Mouse (Mus musculus): ENCODE results near the gene Abcc12. TPM values are rescaled to one million over a fixed set of nuclear protein-coding genes. Genes with fewer than 3 reads are reported as not detected.

Gene Abcc12
- polyA plus RNA-seq, 1 experiment from 2014 or later = not detected

- no peaks in the 10 kb centered on the region for H3K27me3 ChIP-seq (ENCODE audit: control insufficient read depth, insufficient read depth, low read length)
- no peak overlapping the region for H3K27ac ChIP-seq (replicated peaks; ENCODE audit: low read depth, low read length)
- ATAC-seq (replicated peaks; ENCODE audit: insufficient number of reproducible peaks, low FRiP score, low TSS enrichment, low read depth) = no peak
- H3K4me2 ChIP-seq (ENCODE audit: low read depth, low read length) = no peak overlapping the region
- H3K9me3 ChIP-seq (replicated peaks; ENCODE audit: control insufficient read depth, low read length) = no peaks in the 10 kb centered on the region
- H3K4me3 ChIP-seq (ENCODE audit: low read depth, low read length) = no peak overlapping the region
- no peaks in the 10 kb centered on the region for H3K36me3 ChIP-seq (replicated peaks; ENCODE audit: control insufficient read depth, insufficient read depth, low read depth, low read length)
- no peak overlapping the region for H3K9ac ChIP-seq (replicated peaks; ENCODE audit: low read length)
- H3K4me1 ChIP-seq (ENCODE audit: control insufficient read depth, insufficient read depth, low read length) = no peaks in the 10 kb centered on the region
- no peak for DNase-seq (ENCODE audit: low spot score)
- 74% methylated on average over 1 of the region's 1 CpGs for WGBS
Observed at GRCm38 (mm10) chr8:86493841-86494240, 86.6 kb downstream of the Abcc12 start.

DNA sequence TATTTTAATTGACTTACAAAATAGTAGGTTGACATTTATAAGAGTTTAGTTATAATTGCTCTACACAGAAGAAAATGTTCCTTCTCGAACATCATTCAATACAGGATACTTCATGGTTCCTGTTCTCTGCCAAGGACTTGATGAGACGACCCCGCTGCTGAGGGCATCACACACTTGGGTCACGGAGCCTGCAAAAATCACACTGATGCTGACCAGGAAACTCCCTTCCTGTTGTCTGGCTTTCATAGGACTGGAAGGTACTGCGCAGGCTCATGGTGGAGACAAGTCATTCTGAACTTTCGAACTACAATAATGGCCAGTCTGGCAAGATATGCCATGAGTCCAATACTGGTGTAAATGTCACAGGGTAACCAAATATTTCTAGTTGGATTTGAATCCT, 95.1 kb downstream of the Abcc12 start:
- WGBS = 91% methylated on average over 6 of the region's 6 CpGs
- no peak for ATAC-seq (replicated peaks; ENCODE audit: insufficient number of reproducible peaks, low FRiP score, low TSS enrichment, low read depth)
- H3K4me1 ChIP-seq (ENCODE audit: control insufficient read depth, insufficient read depth, low read length) = no peaks in the 10 kb centered on the region
- H3K9ac ChIP-seq (replicated peaks; ENCODE audit: low read length) = no peak overlapping the region
- no peaks in the 10 kb centered on the region for H3K36me3 ChIP-seq (replicated peaks; ENCODE audit: control insufficient read depth, insufficient read depth, low read depth, low read length)
- no peak overlapping the region for H3K4me2 ChIP-seq (ENCODE audit: low read depth, low read length)
- no peak overlapping the region for H3K27ac ChIP-seq (replicated peaks; ENCODE audit: low read depth, low read length)
- H3K4me3 ChIP-seq (ENCODE audit: low read depth, low read length) = no peak overlapping the region
- no peaks in the 10 kb centered on the region for H3K9me3 ChIP-seq (replicated peaks; ENCODE audit: control insufficient read depth, low read length)
- DNase-seq (ENCODE audit: low spot score) = no peak
- H3K27me3 ChIP-seq (ENCODE audit: control insufficient read depth, insufficient read depth, low read length) = no peaks in the 10 kb centered on the region

DNA sequence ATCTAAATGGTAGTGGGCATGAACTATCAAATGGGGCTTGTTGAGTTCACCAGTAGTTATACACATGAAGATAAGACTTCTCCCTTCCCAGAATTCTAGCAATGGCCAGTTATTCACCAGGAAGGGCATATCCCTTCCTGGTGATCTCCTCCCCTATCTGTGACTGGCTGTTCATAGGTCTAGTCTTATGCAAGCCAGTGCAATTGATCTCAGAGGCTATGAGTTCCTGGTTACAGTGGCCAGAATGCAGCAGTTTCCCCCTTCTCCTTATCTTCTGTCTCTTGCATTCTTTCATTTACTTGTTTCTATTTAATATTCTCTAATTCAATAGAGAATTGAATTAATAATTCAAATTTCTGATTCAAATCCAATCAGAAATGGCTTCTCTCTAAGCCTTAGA, 96.2 kb downstream of the Abcc12 start:
- H3K9me3 ChIP-seq (replicated peaks; ENCODE audit: control insufficient read depth, low read length) = no peaks in the 10 kb centered on the region
- no peaks in the 10 kb centered on the region for H3K36me3 ChIP-seq (replicated peaks; ENCODE audit: control insufficient read depth, insufficient read depth, low read depth, low read length)
- H3K27me3 ChIP-seq (ENCODE audit: control insufficient read depth, insufficient read depth, low read length) = no peaks in the 10 kb centered on the region
- no peak for ATAC-seq (replicated peaks; ENCODE audit: insufficient number of reproducible peaks, low FRiP score, low TSS enrichment, low read depth)
- no peak for DNase-seq (ENCODE audit: low spot score)
- no peaks in the 10 kb centered on the region for H3K4me1 ChIP-seq (ENCODE audit: control insufficient read depth, insufficient read depth, low read length)
- no peak overlapping the region for H3K4me2 ChIP-seq (ENCODE audit: low read depth, low read length)
- no peak overlapping the region for H3K27ac ChIP-seq (replicated peaks; ENCODE audit: low read depth, low read length)
- no peak overlapping the region for H3K4me3 ChIP-seq (ENCODE audit: low read depth, low read length)
- no peak overlapping the region for H3K9ac ChIP-seq (replicated peaks; ENCODE audit: low read length)

DNA sequence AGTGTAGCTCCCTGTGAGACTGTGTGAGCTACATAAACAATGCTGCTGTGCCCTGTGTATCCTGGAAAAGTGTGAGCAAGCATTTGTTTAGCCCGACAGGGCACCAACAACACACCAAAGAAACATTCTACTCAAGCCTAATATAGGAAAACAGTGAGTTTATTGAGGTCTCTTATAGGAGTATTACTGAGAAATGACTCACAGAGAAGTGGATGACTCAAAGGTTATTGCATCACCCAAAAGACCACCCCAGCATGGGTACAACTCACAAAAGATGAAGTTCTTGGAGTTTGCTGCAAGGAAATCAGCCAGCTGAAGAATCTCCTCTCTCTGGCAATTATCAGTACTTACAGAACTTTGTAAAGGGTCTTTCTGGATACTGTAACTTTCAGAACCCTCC, 98.4 kb downstream of the Abcc12 start:
- Histone ChIP-seq H3K4me1 (ENCODE audit: control insufficient read depth, insufficient read depth, low read length) (no peaks in the 10 kb centered on the region), H3K9me3 (replicated peaks; ENCODE audit: control insufficient read depth, low read length) (no peaks in the 10 kb centered on the region), H3K4me3 (ENCODE audit: low read depth, low read length) (no peak overlapping the region), H3K4me2 (ENCODE audit: low read depth, low read length) (no peak overlapping the region), H3K36me3 (replicated peaks; ENCODE audit: control insufficient read depth, insufficient read depth, low read depth, low read length) (no peaks in the 10 kb centered on the region), H3K27ac (replicated peaks; ENCODE audit: low read depth, low read length) (no peak overlapping the region), H3K9ac (replicated peaks; ENCODE audit: low read length) (no peak overlapping the region), H3K27me3 (ENCODE audit: control insufficient read depth, insufficient read depth, low read length) (no peaks in the 10 kb centered on the region)
- 77% methylated on average over 1 of the region's 1 CpGs for WGBS
- no peak for DNase-seq (ENCODE audit: low spot score)
- no peak for ATAC-seq (replicated peaks; ENCODE audit: insufficient number of reproducible peaks, low FRiP score, low TSS enrichment, low read depth)

DNA sequence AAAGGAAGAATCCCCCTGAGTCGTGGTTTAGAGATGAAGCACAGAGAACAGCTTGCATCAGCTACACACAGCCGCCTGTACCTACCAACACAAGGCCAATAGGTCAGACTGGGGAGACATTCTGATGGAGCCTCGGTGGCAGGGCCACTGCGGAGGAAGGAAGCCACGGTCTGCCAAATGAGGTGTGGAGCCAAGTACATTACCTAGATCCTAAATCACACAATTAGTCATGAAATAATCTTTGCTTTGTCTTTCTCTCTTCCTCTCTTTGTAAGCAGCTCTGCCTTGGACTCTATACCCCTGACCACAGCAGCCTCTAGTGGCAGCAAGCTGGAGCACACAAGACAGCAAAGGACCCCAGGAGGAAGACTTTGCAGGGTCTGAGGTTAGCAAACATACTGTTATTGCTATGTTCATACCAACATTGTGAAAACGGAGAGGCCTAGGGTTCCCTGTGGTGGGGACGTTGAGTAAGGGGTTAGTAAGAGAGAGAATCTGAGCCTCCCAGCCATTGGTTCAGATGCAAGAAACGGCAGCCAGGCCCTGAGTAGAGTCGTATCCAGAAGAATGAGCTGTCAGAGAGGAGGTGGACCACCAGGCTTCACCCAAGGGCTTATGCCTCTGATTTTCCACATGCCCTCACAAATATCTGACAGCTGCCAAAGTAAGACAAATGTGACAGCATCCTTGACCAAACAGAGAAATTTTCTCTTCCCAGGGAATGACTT, 104.6 kb downstream of the Abcc12 start:
- H3K27me3 ChIP-seq (ENCODE audit: control insufficient read depth, insufficient read depth, low read length) = no peaks in the 10 kb centered on the region
- H3K4me3 ChIP-seq (ENCODE audit: low read depth, low read length) = no peak overlapping the region
- DNase-seq (ENCODE audit: low spot score) (peak; percentile 59), ATAC-seq (replicated peaks; ENCODE audit: insufficient number of reproducible peaks, low FRiP score, low TSS enrichment, low read depth) (no peak)
- no peak overlapping the region for H3K4me2 ChIP-seq (ENCODE audit: low read depth, low read length)
- no peak overlapping the region for H3K9ac ChIP-seq (replicated peaks; ENCODE audit: low read length)
- no peaks in the 10 kb centered on the region for H3K4me1 ChIP-seq (ENCODE audit: control insufficient read depth, insufficient read depth, low read length)
- H3K9me3 ChIP-seq (replicated peaks; ENCODE audit: control insufficient read depth, low read length) = no peaks in the 10 kb centered on the region
- H3K36me3 ChIP-seq (replicated peaks; ENCODE audit: control insufficient read depth, insufficient read depth, low read depth, low read length) = no peaks in the 10 kb centered on the region
- WGBS = 67% methylated on average over 9 of the region's 9 CpGs
- H3K27ac ChIP-seq (replicated peaks; ENCODE audit: low read depth, low read length) = no peak overlapping the region

DNA sequence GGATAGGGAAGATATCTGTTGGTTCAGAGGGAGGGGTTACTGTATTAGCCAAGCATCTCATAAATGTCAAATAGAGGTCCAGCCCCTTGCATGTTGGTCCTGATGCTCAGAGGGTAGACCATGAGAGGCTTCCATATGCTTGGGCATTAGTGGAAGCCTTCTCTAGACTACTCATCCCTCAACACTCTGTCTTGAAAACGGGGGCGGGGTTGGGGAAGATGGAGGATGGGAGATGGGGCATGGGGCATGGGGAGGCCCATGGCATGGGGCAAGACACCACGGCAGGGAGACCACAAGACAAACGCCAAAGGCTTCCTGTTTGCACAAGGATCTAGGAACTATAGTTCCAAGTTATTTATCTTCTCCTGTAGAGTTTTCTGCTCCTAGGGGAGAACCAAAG, 106.0 kb downstream of the Abcc12 start:
- H3K4me1 ChIP-seq (ENCODE audit: control insufficient read depth, insufficient read depth, low read length) = no peaks in the 10 kb centered on the region
- H3K27me3 ChIP-seq (ENCODE audit: control insufficient read depth, insufficient read depth, low read length) = no peaks in the 10 kb centered on the region
- no peak overlapping the region for H3K4me3 ChIP-seq (ENCODE audit: low read depth, low read length)
- H3K9me3 ChIP-seq (replicated peaks; ENCODE audit: control insufficient read depth, low read length) = no peaks in the 10 kb centered on the region
- H3K9ac ChIP-seq (replicated peaks; ENCODE audit: low read length) = no peak overlapping the region
- DNase-seq (ENCODE audit: low spot score) = no peak
- H3K27ac ChIP-seq (replicated peaks; ENCODE audit: low read depth, low read length) = no peak overlapping the region
- no peaks in the 10 kb centered on the region for H3K36me3 ChIP-seq (replicated peaks; ENCODE audit: control insufficient read depth, insufficient read depth, low read depth, low read length)
- ATAC-seq (replicated peaks; ENCODE audit: insufficient number of reproducible peaks, low FRiP score, low TSS enrichment, low read depth) = no peak
- 90% methylated on average over 4 of the region's 4 CpGs for WGBS
- H3K4me2 ChIP-seq (ENCODE audit: low read depth, low read length) = no peak overlapping the region

- no peaks in the 10 kb centered on the region for H3K9me3 ChIP-seq (replicated peaks; ENCODE audit: control insufficient read depth, low read length)
- no peak overlapping the region for H3K4me3 ChIP-seq (ENCODE audit: low read depth, low read length)
- no peak overlapping the region for H3K27ac ChIP-seq (replicated peaks; ENCODE audit: low read depth, low read length)
- no peaks in the 10 kb centered on the region for H3K27me3 ChIP-seq (ENCODE audit: control insufficient read depth, insufficient read depth, low read length)
- no peak for DNase-seq (ENCODE audit: low spot score)
- no peak for ATAC-seq (replicated peaks; ENCODE audit: insufficient number of reproducible peaks, low FRiP score, low TSS enrichment, low read depth)
- 69% methylated on average over 6 of the region's 6 CpGs for WGBS
- no peaks in the 10 kb centered on the region for H3K4me1 ChIP-seq (ENCODE audit: control insufficient read depth, insufficient read depth, low read length)
- no peak overlapping the region for H3K9ac ChIP-seq (replicated peaks; ENCODE audit: low read length)
- H3K4me2 ChIP-seq (ENCODE audit: low read depth, low read length) = no peak overlapping the region
- no peaks in the 10 kb centered on the region for H3K36me3 ChIP-seq (replicated peaks; ENCODE audit: control insufficient read depth, insufficient read depth, low read depth, low read length)
Observed at GRCm38 (mm10) chr8:86473121-86473520, 107.4 kb downstream of the Abcc12 start.

DNA sequence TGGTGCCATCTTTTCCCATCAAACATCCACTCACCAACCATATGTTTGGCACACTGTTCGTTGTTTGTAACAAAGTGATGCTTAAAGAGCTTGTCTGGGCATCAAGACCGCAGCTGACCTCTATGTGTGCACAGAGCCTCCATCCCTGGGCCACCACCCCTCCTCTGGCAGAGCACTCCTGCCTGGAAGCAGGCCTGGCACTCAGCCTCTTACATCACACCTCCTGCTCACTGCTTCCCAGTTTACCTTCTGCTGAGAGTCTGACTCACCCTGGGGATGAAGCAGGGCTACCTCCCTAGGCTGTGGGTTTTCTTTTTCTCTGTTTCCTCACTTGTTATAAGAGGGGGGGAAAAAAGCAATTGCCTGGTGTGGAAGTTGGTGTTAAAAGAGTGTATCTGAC, 109.8 kb downstream of the Abcc12 start:
- Histone ChIP-seq H3K9me3 (replicated peaks; ENCODE audit: control insufficient read depth, low read length) (no peaks in the 10 kb centered on the region), H3K9ac (replicated peaks; ENCODE audit: low read length) (no peak overlapping the region), H3K27me3 (ENCODE audit: control insufficient read depth, insufficient read depth, low read length) (no peaks in the 10 kb centered on the region), H3K27ac (replicated peaks; ENCODE audit: low read depth, low read length) (no peak overlapping the region), H3K4me1 (ENCODE audit: control insufficient read depth, insufficient read depth, low read length) (no peaks in the 10 kb centered on the region), H3K4me2 (ENCODE audit: low read depth, low read length) (no peak overlapping the region), H3K4me3 (ENCODE audit: low read depth, low read length) (no peak overlapping the region), H3K36me3 (replicated peaks; ENCODE audit: control insufficient read depth, insufficient read depth, low read depth, low read length) (no peaks in the 10 kb centered on the region)
- ATAC-seq (replicated peaks; ENCODE audit: insufficient number of reproducible peaks, low FRiP score, low TSS enrichment, low read depth) (no peak), DNase-seq (ENCODE audit: low spot score) (no peak)
- WGBS = 80% methylated on average over 2 of the region's 2 CpGs

Data from embryonic facial prominence, embryonic 11.5 days (tissue).